Mouse (Mus musculus) limb, embryonic 13.5 days (tissue): Measurements from ENCODE around the gene Lhfpl4. TPM values are rescaled to one million over a fixed set of nuclear protein-coding genes. Genes with fewer than 3 reads are reported as not detected.

Experiments
- polyA plus RNA-seq: library from polyadenylated mRNA; unstranded; fragments of >200 nt; fragmentation: Nextera tagmentation; extraction: Ambion mirVana; gene quantifications from 2 replicates; pipeline ENCODE4 v1.2.1, GENCODE M21; 2015

The Lhfpl4 gene
- polyA plus RNA-seq, 1 experiment from 2014 or later = 0.80 TPM

Other genes with a start within 250 kb of the Lhfpl4 start
- gene Srgap3, start 248.1 kb downstream of the Lhfpl4 start, polyA plus RNA-seq = 6.9 and 7.0 TPM in 2 replicates
- gene Thumpd3, start 149.2 kb downstream of the Lhfpl4 start, polyA plus RNA-seq = 42.3 and 44.1 TPM in 2 replicates
- gene Setd5, start 118.0 kb downstream of the Lhfpl4 start, polyA plus RNA-seq = 96.5 and 99.4 TPM in 2 replicates
- 34.8 and 37.8 TPM in 2 replicates for gene Mtmr14, start 42.5 kb upstream of the Lhfpl4 start, polyA plus RNA-seq
- 0.32 and 0.38 TPM in 2 replicates for gene Cpne9, start 86.9 kb upstream of the Lhfpl4 start, polyA plus RNA-seq
- gene Brpf1, start 111.8 kb upstream of the Lhfpl4 start, polyA plus RNA-seq = 19.2 and 19.3 TPM in 2 replicates
- gene Ogg1, start 131.6 kb upstream of the Lhfpl4 start, polyA plus RNA-seq = 14.7 and 15.7 TPM in 2 replicates
- gene Camk1, start 148.6 kb upstream of the Lhfpl4 start, polyA plus RNA-seq = 97.9 and 100 TPM in 2 replicates
- 44.8 and 46.8 TPM in 2 replicates for gene Tada3, start 182.5 kb upstream of the Lhfpl4 start, polyA plus RNA-seq
- 384 and 391 TPM in 2 replicates for gene Arpc4, start 182.7 kb upstream of the Lhfpl4 start, polyA plus RNA-seq
- 5.1 and 7.3 TPM in 2 replicates for gene Ttll3, start 193.9 kb upstream of the Lhfpl4 start, polyA plus RNA-seq
- 27.1 and 27.3 TPM in 2 replicates for gene Rpusd3, start 224.0 kb upstream of the Lhfpl4 start, polyA plus RNA-seq
- not detected in 2 replicates for gene Cidec, start 240.4 kb upstream of the Lhfpl4 start, polyA plus RNA-seq
- gene Jagn1, start 247.2 kb upstream of the Lhfpl4 start, polyA plus RNA-seq = 88.2 and 89.7 TPM in 2 replicates